Mouse (Mus musculus): ENCODE measurements at regions not wholly inside any gene's neighbourhood (a gene's known extent, or its start where the extent isn't known, plus 50 kb on each side); places are given as distances from the start of the nearest gene placed in this dataset.

GRCm38 (mm10) chr19:14655302-14656021 is 57.6 kb upstream of the Tle4 start:
- no peak for DNase-seq
